Mouse (Mus musculus): ENCODE data around the gene C1qa. TPM values are rescaled to one million over a fixed set of nuclear protein-coding genes. Genes with fewer than 3 reads are reported as not detected.

Gene C1qa
- 34.5 and 41.5 TPM in 2 replicates for polyA plus RNA-seq (2014; fragmentation: Nextera tagmentation; extraction: Ambion mirVana)

DNA sequence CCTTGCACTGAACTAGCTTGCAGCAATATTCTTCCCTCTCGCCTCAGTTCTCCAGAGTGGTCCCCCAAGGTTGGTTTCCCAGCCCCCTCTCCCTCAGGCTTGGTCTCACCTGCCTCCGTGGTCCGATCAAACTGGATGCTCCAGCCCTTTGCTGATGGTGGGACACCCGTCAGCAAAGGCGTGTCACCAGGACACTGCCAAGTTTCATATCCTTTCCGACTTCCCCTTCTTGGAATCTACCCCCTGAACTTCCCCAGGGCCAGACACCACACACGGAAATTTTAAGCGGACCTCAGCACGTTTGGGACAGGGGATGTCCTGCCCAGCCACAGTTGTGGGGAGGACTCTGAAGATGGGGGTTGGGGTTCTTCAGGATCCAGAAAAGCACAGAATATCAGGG, at the start of gene C1qa:
TSS of gene C1qa (minus strand) at position 167 of the 400 bp plus-strand sequence.
- Histone ChIP-seq H3K9ac (replicated peaks; ENCODE audit: low read depth, low read length) (no peak within 1 kb of the TSS), H3K4me2 (replicated peaks; ENCODE audit: low read depth, low read length) (no peak within 1 kb of the TSS), H3K4me1 (ENCODE audit: control insufficient read depth, insufficient read depth, low read length) (peaks cover 13% of the 10 kb centered on the region; the same call in 1 of the 2 replicates), H3K4me3 (ENCODE audit: low read depth, low read length) (no peak within 1 kb of the TSS), H3K27me3 (ENCODE audit: control insufficient read depth, insufficient read depth, low read length) (no peaks in the 10 kb centered on the region), H3K27ac (ENCODE audit: low read length) (peak within 1 kb of the TSS; percentile 30; the same call in 1 of the 2 replicates), H3K9me3 (ENCODE audit: control insufficient read depth, low read depth, low read length) (no peaks in the 10 kb centered on the region), H3K36me3 (ENCODE audit: control insufficient read depth, insufficient read depth, low read length) (no peaks in the 10 kb centered on the region)
- 68% methylated on average over 9 of the region's 9 CpGs for WGBS
- no peak for ATAC-seq (ENCODE audit: insufficient number of reproducible peaks, insufficient read depth, low FRiP score, low read depth)

DNA sequence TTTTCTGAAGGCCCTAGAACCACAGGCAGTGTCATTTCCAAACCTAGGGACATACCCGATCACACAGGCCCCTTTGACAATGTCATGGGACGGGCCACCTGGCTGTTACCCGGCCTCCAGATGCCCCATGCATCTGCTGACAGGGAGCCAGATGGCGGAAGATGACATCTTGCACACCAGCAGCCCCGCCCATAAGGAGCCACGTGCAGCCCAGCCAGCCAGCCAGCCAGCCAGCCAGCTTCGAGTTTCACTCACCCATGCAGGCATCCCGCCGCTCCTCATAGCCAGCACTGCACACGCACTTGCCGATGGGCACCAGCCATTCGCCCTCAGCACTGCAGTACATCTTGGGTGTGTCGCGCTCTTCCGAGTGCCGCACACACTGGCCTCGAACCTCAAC, 46.8 kb upstream of the C1qa start:
- no peaks in the 10 kb centered on the region for H3K36me3 ChIP-seq (ENCODE audit: control insufficient read depth, insufficient read depth, low read length)
- H3K9me3 ChIP-seq (ENCODE audit: control insufficient read depth, low read depth, low read length), result no peaks in the 10 kb centered on the region
- no peak overlapping the region for H3K4me3 ChIP-seq (ENCODE audit: low read depth, low read length)
- no peak overlapping the region for H3K9ac ChIP-seq (replicated peaks; ENCODE audit: low read depth, low read length)
- H3K27ac ChIP-seq (ENCODE audit: low read length), result no peak overlapping the region
- H3K27me3 ChIP-seq (ENCODE audit: control insufficient read depth, insufficient read depth, low read length), result no peaks in the 10 kb centered on the region
- 67% methylated on average over 17 of the region's 17 CpGs for WGBS
- H3K4me1 ChIP-seq (ENCODE audit: control insufficient read depth, insufficient read depth, low read length), result no peaks in the 10 kb centered on the region
- ATAC-seq (ENCODE audit: insufficient number of reproducible peaks, insufficient read depth, low FRiP score, low read depth), result no peak
- no peak overlapping the region for H3K4me2 ChIP-seq (replicated peaks; ENCODE audit: low read depth, low read length)

DNA sequence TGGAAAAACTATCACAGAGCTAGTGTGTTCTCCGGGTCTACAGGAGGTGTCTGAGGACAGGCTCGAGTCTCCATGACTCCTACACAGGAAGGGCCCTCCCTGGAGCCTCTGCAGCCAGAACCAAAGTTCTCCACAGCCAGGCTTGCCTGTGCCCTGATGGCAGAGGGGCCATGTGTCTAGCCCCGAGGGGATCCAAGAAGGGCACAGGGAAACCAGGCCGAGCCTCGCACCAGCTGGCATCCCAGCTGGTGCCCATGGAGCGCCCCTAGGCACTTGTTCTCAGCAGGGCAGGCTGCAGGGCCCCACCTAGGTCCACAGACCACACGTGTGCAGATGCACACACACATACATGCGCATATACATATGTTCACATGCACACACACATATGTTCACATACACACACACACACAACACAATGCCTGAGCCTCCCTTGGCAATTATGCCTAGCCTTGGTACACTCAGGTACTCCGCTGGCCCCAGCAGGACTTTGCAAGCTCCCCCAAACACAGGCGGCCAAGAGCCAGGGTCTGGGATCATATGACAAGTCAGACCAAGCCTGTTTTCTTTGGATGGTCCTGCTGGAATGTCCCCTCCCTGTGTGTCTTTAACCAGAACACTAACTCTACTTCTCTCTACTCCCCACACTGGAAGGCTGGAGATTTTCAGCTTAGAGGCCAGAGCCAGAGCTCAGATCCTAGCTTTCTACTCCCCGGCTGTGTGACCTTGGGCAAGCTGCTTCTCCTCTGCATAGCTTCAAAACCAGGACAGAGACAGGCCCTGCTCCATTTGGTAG, 46.2 kb upstream of the C1qa start:
- ATAC-seq (ENCODE audit: insufficient number of reproducible peaks, insufficient read depth, low FRiP score, low read depth), result no peak
- H3K9ac ChIP-seq (replicated peaks; ENCODE audit: low read depth, low read length), result no peak overlapping the region

DNA sequence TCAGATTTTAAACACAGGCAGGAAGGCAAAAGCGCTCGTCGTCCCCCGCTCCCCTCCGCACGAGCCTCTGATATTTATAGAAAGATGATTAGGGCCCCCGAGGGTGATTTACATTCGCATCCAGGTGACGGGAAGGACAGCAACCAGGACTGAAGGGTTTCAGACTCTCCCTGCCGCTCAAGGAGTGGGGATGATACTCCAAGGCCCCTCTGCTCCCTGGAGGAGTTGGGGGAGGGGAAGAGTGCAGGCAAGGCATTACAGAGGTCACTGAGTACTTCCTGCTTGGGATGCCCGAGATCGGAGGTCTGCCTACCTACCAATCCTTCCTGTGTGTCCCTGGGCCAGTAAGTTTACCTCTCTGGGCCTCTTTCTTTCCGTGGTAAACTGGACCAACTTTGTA, 44.6 kb upstream of the C1qa start:
- no peak overlapping the region for H3K4me2 ChIP-seq (replicated peaks; ENCODE audit: low read depth, low read length)
- 18% methylated on average over 13 of the region's 13 CpGs for WGBS
- no peaks in the 10 kb centered on the region for H3K27me3 ChIP-seq (ENCODE audit: control insufficient read depth, insufficient read depth, low read length)

More for the DNA sequence above, 46.2 kb upstream of the C1qa start:
- Histone ChIP-seq H3K4me2 (replicated peaks; ENCODE audit: low read depth, low read length) (no peak overlapping the region), H3K9me3 (ENCODE audit: control insufficient read depth, low read depth, low read length) (no peaks in the 10 kb centered on the region), H3K4me1 (ENCODE audit: control insufficient read depth, insufficient read depth, low read length) (no peaks in the 10 kb centered on the region), H3K4me3 (ENCODE audit: low read depth, low read length) (no peak overlapping the region), H3K27me3 (ENCODE audit: control insufficient read depth, insufficient read depth, low read length) (no peaks in the 10 kb centered on the region), H3K27ac (ENCODE audit: low read length) (no peak overlapping the region), H3K36me3 (ENCODE audit: control insufficient read depth, insufficient read depth, low read length) (no peaks in the 10 kb centered on the region)
- 76% methylated on average over 11 of the region's 11 CpGs for WGBS

DNA sequence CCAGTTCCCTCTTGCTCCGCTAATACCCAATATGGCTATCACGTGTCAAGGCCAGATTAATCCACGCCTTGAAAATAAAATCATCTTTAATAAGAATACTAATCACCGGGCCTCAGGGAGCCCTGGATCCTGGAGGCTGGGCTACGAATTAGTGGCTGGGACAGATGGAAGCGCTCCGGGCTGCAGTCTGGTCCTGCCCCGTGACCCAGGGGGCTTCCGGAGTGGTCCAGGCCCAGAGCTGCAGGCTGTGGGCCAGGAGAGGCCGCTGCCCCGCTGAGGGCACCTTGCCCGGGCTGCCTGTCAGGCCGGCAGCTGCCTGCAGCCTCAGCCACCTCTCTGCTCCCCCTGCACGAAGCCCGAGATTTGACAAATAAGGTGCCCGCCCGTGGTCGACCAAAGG, 44.2 kb upstream of the C1qa start:
- Histone ChIP-seq H3K9me3 (ENCODE audit: control insufficient read depth, low read depth, low read length) (no peaks in the 10 kb centered on the region), H3K4me3 (ENCODE audit: low read depth, low read length) (no peak overlapping the region), H3K36me3 (ENCODE audit: control insufficient read depth, insufficient read depth, low read length) (no peaks in the 10 kb centered on the region), H3K27ac (ENCODE audit: low read length) (no peak overlapping the region), H3K4me1 (ENCODE audit: control insufficient read depth, insufficient read depth, low read length) (no peaks in the 10 kb centered on the region), H3K9ac (replicated peaks; ENCODE audit: low read depth, low read length) (no peak overlapping the region), H3K4me2 (replicated peaks; ENCODE audit: low read depth, low read length) (no peak overlapping the region), H3K27me3 (ENCODE audit: control insufficient read depth, insufficient read depth, low read length) (no peaks in the 10 kb centered on the region)
- WGBS, result 15% methylated on average over 18 of the region's 18 CpGs
- ATAC-seq (ENCODE audit: insufficient number of reproducible peaks, insufficient read depth, low FRiP score, low read depth), result no peak

More for the DNA sequence above, 44.6 kb upstream of the C1qa start:
- Histone ChIP-seq H3K9me3 (ENCODE audit: control insufficient read depth, low read depth, low read length) (no peaks in the 10 kb centered on the region), H3K4me3 (ENCODE audit: low read depth, low read length) (no peak overlapping the region), H3K9ac (replicated peaks; ENCODE audit: low read depth, low read length) (no peak overlapping the region), H3K4me1 (ENCODE audit: control insufficient read depth, insufficient read depth, low read length) (no peaks in the 10 kb centered on the region), H3K27ac (ENCODE audit: low read length) (no peak overlapping the region), H3K36me3 (ENCODE audit: control insufficient read depth, insufficient read depth, low read length) (no peaks in the 10 kb centered on the region)
- no peak for ATAC-seq (ENCODE audit: insufficient number of reproducible peaks, insufficient read depth, low FRiP score, low read depth)

DNA sequence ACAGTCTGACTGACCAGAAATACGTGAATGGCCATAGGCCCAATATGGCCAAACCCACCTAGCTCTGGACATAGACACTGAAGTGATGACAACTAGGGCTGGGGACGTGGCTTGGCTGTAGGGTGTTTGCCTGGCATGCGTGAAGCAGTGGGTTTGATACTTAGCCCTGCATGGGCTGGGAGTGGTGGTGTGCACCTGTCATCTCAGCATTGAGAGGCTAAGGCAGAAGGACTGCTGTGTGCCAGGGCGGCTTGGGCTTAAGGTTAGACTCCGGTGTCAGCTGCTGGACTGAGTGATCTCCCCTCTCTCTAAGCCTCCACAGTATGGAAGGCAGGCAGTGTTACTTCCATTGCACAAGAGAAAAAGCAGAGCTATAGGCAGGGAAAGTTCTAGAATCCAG, 39.3 kb upstream of the C1qa start:
- ATAC-seq (ENCODE audit: insufficient number of reproducible peaks, insufficient read depth, low FRiP score, low read depth), result no peak
- Histone ChIP-seq H3K9me3 (ENCODE audit: control insufficient read depth, low read depth, low read length) (no peaks in the 10 kb centered on the region), H3K4me2 (replicated peaks; ENCODE audit: low read depth, low read length) (no peak overlapping the region), H3K27ac (ENCODE audit: low read length) (no peak overlapping the region), H3K4me3 (ENCODE audit: low read depth, low read length) (no peak overlapping the region), H3K27me3 (ENCODE audit: control insufficient read depth, insufficient read depth, low read length) (no peaks in the 10 kb centered on the region), H3K4me1 (ENCODE audit: control insufficient read depth, insufficient read depth, low read length) (peaks cover 4% of the 10 kb centered on the region; the same call in 1 of the 2 replicates), H3K9ac (replicated peaks; ENCODE audit: low read depth, low read length) (no peak overlapping the region), H3K36me3 (ENCODE audit: control insufficient read depth, insufficient read depth, low read length) (no peaks in the 10 kb centered on the region)
- WGBS, result 87% methylated on average over 5 of the region's 5 CpGs

DNA sequence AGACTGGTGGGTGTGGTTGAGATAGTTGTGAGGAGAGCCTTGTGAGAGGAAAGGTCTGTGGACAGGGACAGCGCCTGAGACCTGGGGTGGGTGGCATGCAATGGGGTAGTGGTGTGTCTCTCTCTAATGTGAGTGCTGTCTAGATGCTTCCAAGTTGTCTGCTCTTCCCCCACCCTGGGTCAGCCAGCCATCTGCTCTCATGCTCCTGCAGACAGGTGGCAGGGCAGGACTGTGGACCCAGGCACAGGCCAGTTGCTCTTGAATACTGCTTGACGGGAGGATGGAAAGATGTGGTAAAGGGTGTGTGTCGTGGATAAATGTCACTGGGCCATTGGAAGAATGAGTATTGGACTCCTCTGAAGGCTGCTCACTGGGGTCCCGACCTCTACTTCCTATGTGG, 38.7 kb upstream of the C1qa start:
- H3K4me2 ChIP-seq (replicated peaks; ENCODE audit: low read depth, low read length), result no peak overlapping the region
- H3K9me3 ChIP-seq (ENCODE audit: control insufficient read depth, low read depth, low read length), result no peaks in the 10 kb centered on the region
- H3K4me3 ChIP-seq (ENCODE audit: low read depth, low read length), result no peak overlapping the region
- H3K36me3 ChIP-seq (ENCODE audit: control insufficient read depth, insufficient read depth, low read length), result no peaks in the 10 kb centered on the region
- WGBS, result 70% methylated on average over 4 of the region's 4 CpGs
- H3K9ac ChIP-seq (replicated peaks; ENCODE audit: low read depth, low read length), result no peak overlapping the region
- no peak for ATAC-seq (ENCODE audit: insufficient number of reproducible peaks, insufficient read depth, low FRiP score, low read depth)
- peaks cover 4% of the 10 kb centered on the region; the same call in 1 of the 2 replicates for H3K4me1 ChIP-seq (ENCODE audit: control insufficient read depth, insufficient read depth, low read length)
- H3K27ac ChIP-seq (ENCODE audit: low read length), result no peak overlapping the region
- H3K27me3 ChIP-seq (ENCODE audit: control insufficient read depth, insufficient read depth, low read length), result no peaks in the 10 kb centered on the region

DNA sequence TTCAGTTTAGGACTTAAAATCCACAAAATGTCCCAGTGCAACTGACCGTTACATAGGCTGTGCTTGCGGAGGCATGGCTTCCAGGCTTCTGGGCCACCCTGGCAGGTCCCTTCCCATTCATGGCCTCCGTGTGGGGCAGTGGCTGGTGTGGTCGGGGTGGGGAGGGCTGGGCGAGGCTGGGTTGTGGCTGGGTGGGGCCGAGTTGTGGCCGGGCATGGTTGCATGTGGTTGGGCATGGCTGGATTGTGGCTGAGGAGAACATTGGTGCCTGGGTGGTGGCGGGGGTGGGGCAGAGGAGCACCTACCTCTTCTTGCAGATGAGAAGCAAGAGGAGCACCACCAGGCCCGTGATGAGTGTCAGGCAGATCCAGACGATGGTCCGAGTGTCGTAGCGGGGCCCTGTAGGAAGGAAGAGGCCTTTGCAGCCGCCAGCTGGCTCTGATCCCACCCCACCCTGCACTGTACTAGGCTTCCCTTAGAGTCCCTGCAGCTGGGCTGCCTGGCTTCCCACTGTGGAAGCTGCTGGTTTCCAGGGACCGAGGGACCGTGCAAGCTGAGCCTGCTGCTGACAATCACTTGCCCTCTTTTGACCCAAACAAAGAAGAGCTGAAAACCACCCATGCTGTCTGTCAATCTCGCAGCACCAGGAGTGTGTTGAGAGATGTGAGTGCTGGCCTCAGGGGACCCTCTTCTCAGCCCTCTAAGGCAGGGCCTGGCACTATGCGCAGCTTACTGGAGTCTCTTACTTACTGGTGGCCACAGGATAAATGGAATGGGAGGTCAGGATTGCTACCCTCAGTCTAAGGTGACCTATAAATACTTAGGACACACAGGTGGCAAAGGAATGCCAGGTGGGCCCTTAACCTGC, 36.4 kb upstream of the C1qa start:
- Histone ChIP-seq H3K27ac (ENCODE audit: low read length) (no peak overlapping the region), H3K9ac (replicated peaks; ENCODE audit: low read depth, low read length) (no peak overlapping the region), H3K27me3 (ENCODE audit: control insufficient read depth, insufficient read depth, low read length) (no peaks in the 10 kb centered on the region), H3K4me3 (ENCODE audit: low read depth, low read length) (no peak overlapping the region), H3K36me3 (ENCODE audit: control insufficient read depth, insufficient read depth, low read length) (no peaks in the 10 kb centered on the region), H3K4me1 (ENCODE audit: control insufficient read depth, insufficient read depth, low read length) (peaks cover 4% of the 10 kb centered on the region; the same call in 1 of the 2 replicates), H3K9me3 (ENCODE audit: control insufficient read depth, low read depth, low read length) (no peaks in the 10 kb centered on the region), H3K4me2 (replicated peaks; ENCODE audit: low read depth, low read length) (no peak overlapping the region)
- 58% methylated on average over 18 of the region's 18 CpGs for WGBS
- no peak for ATAC-seq (ENCODE audit: insufficient number of reproducible peaks, insufficient read depth, low FRiP score, low read depth)
